Mouse (Mus musculus) heart, embryonic 16.5 days (tissue): ENCODE measurements at regions not wholly inside any gene's neighbourhood (a gene's known extent, or its start where the extent isn't known, plus 50 kb on each side); places are given as distances from the start of the nearest gene placed in this dataset.
"Not testable (repeated sequence)": the region's sequence is repeated elsewhere in the genome, so short reads cannot be mapped to it uniquely, and the experiment has no call there.

Source experiments
- ATAC-seq: fragments of 200-750 bp; cut with Nextera tagmentation; replicated peaks from 2 replicates; pipeline ENCODE4 v1.8.0; 2017; ENCODE audit warnings: moderate number of reproducible peaks; ENCODE audit not compliant: insufficient read depth, low FRiP score; ENCODE audit errors: extremely low read depth
- H3K27ac ChIP-seq: fragments of 300-500 bp; sonication (generic); 2 replicates; pipeline ENCODE4 v1.5.1; 2014; ENCODE audit warnings: mild to moderate bottlenecking, low read length, control low read depth, moderate library complexity
- H3K27me3 ChIP-seq: fragments of 300-500 bp; sonication (generic); 2 replicates; pipeline ENCODE4 v1.6.1; 2014; ENCODE audit warnings: low read length, mixed read lengths; ENCODE audit not compliant: control insufficient read depth, insufficient read depth
- H3K36me3 ChIP-seq: fragments of 300-500 bp; sonication (generic); 2 replicates; pipeline ENCODE4 v1.6.1; 2014; ENCODE audit not compliant: control insufficient read depth, insufficient read depth
- H3K4me1 ChIP-seq: fragments of 300-500 bp; sonication (generic); 2 replicates; pipeline ENCODE4 v1.6.1; 2014; ENCODE audit warnings: low read length, mixed read lengths; ENCODE audit not compliant: control insufficient read depth, insufficient read depth
- H3K4me2 ChIP-seq: fragments of 300-500 bp; sonication (generic); 2 replicates; pipeline ENCODE4 v1.6.1; 2014; ENCODE audit warnings: low read depth, mild to moderate bottlenecking, control low read depth, low read length
- H3K4me3 ChIP-seq: fragments of 300-500 bp; sonication (generic); 2 replicates; pipeline ENCODE4 v1.5.1; 2014; ENCODE audit warnings: mild to moderate bottlenecking, control low read depth, low read length
- H3K9ac ChIP-seq: fragments of 300-500 bp; sonication (generic); 2 replicates; pipeline ENCODE4 v1.6.1; 2014; ENCODE audit warnings: low read length, control low read depth
- H3K9me3 ChIP-seq: fragments of 300-500 bp; sonication (generic); replicated peaks from 2 replicates; pipeline ENCODE4 v1.6.1; 2016; ENCODE audit warnings: low read length; ENCODE audit not compliant: control insufficient read depth
- WGBS: fragments of 180-500 bp; shearing (Covaris S2); extraction: QIAGEN DNeasy Blood & Tissue Kit; methylation state at CpG from one replicate; pipeline ENCODE4 v1.1.7; 2014; 5-methylcytosine and 5-hydroxymethylcytosine counted together

DNA sequence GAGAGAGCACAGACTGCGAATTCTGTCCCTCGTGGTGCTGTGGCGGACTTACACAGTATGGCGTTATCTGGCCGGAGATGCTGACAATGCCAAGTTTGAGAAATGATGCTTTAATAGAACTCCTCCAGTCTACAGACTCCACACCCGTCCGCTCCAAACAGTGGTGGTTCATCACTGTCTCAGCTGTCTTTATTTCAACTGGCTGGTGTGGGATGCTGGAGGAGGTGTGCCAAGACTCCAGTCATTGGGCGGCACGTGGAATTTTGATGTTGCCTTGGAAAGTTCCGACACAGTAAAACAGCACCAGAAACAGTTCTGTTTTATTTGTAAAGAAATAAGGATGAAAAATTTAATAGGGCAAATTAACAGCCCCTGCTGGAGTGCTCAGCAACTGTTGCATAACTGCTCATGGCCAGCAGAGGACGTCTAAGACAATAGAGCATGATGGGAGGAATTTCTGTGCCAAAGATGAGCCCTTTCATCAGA, 141.8 kb upstream of the 1700025G04Rik start:
- no peaks in the 10 kb centered on the region for H3K36me3 ChIP-seq
- H3K9ac ChIP-seq: no peak overlapping the region
- WGBS: 68% methylated on average over 11 of the region's 11 CpGs
- H3K4me1 ChIP-seq: no peaks in the 10 kb centered on the region
- no peak overlapping the region for H3K4me2 ChIP-seq
- no peaks in the 10 kb centered on the region for H3K27me3 ChIP-seq
- H3K9me3 ChIP-seq: no peaks in the 10 kb centered on the region
- ATAC-seq: no peak
- H3K27ac ChIP-seq: no peak overlapping the region
- no peak overlapping the region for H3K4me3 ChIP-seq

DNA sequence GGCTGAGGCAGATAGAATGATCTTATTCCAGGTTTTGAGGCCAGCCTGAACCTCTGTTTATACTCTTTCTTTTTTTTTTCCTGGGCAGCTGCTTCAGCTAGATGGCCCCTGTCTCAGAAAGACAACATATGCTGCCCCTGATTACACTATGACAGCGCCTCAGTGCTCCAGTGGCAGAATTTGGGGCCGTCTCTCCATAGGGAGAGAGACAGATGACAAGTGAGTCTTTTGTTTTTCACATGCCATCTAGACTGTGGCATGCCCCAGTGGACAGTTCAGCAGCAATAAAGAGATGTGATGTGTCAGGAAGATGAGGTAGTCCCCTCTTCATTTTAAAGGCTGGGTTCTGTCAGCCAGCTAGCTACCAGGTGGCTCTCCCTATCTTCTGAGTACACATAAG, 139.8 kb upstream of the 1700025G04Rik start:
- no peaks in the 10 kb centered on the region for H3K27me3 ChIP-seq
- H3K36me3 ChIP-seq: no peaks in the 10 kb centered on the region
- H3K4me3 ChIP-seq: no peak overlapping the region
- no peak overlapping the region for H3K4me2 ChIP-seq
- no peaks in the 10 kb centered on the region for H3K4me1 ChIP-seq
- H3K9me3 ChIP-seq: no peaks in the 10 kb centered on the region; the same call in 1 of the 2 replicates
- WGBS: 69% methylated on average over 2 of the region's 2 CpGs
- ATAC-seq: no peak
- H3K9ac ChIP-seq: no peak overlapping the region
- H3K27ac ChIP-seq: no peak overlapping the region

DNA sequence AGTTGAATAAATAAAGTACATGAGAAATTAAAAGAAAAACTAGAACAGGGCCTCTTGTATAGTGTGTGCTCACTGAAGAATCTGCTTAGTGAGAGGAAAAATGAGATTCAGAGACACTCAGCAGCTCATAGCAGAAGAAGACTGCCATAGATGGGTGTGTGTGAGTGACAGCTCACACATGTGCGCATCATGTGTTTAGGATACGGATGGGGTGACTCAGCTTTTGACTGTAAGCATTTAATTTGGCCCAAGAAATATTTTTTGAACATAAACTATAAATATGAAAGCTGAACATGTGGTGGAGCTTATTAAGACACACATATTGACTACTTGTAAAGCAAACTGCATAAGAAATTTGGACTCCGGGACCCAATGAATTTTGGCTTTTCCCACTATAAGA, 136.1 kb upstream of the 1700025G04Rik start:
- Histone ChIP-seq H3K4me1 (peaks cover 14% of the 10 kb centered on the region), H3K36me3 (no peaks in the 10 kb centered on the region), H3K4me3 (no peak overlapping the region), H3K27ac (no peak overlapping the region), H3K27me3 (no peaks in the 10 kb centered on the region), H3K4me2 (no peak overlapping the region), H3K9me3 (no peaks in the 10 kb centered on the region; the same call in 1 of the 2 replicates), H3K9ac (no peak overlapping the region)
- ATAC-seq: no peak
- WGBS: 82% methylated on average over 3 of the region's 3 CpGs

DNA sequence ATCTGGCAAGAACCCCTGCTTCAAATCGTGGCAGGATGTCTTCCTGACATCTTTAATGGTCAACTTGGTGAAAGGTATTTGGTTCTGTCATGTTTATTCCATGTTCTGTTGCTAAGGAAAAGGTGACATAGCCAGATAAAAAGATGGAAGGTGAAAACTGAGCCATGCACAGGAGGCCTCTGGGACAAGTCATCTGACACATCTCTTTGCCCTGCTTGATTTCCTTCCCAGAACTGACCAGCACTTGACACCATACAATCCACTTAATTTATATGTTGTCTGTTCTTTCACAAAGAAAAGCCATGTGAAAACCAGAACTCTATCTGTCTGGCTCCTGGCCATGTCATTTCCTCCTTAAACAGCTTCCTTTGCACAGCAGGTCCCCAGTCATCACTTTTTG, 133.7 kb upstream of the 1700025G04Rik start:
- peak; percentile 68 for ATAC-seq
- WGBS: 12% methylated on average over 1 of the region's 1 CpGs
- H3K9ac ChIP-seq: no peak overlapping the region
- no peak overlapping the region for H3K4me3 ChIP-seq
- H3K9me3 ChIP-seq: no peaks in the 10 kb centered on the region; the same call in 1 of the 2 replicates
- no peak overlapping the region for H3K4me2 ChIP-seq
- no peaks in the 10 kb centered on the region for H3K36me3 ChIP-seq
- no peaks in the 10 kb centered on the region for H3K27me3 ChIP-seq
- peaks cover 14% of the 10 kb centered on the region for H3K4me1 ChIP-seq
- peak overlapping the region; percentile 15 for H3K27ac ChIP-seq

DNA sequence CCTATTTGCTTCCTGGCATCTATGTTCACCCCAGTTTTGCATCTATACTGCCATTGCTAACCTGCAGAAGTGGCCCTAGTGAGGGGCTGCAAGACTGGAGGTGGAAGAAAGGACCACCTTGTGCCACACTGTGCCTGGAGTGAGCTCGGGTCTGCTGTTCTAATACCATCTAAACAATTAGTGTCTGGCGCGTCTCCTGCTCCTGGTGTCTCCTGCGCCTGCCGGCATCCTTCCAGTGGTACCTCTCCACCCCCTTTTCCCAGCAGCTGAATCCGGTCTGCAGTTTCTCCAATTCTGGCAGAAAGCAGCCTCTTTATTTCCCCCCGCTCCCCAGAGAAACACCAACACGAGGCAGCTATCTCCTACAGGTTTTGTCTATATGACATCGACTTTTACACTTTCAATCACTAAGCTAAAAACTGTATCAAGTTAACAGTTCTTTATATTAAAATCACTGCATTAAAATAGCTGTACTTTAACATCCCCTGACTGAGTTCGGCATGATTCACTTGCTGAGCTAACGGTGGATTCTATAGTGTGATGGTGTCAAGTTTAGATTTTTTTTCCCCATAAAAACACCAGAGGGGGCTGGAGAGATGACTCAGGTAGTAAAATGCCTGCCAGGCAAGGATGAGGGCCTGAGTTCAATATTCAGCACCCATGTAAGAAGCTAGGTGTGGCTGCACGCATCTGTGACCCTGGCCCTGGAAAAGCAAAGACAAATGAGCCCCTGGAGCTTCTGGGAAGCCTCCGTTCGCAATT, 131.1 kb upstream of the 1700025G04Rik start:
- H3K27me3 ChIP-seq: no peaks in the 10 kb centered on the region
- no peak for ATAC-seq
- no peak overlapping the region for H3K27ac ChIP-seq
- H3K4me1 ChIP-seq: peaks cover 20% of the 10 kb centered on the region
- no peak overlapping the region for H3K4me2 ChIP-seq
- WGBS: 81% methylated on average over 14 of the region's 14 CpGs
- H3K36me3 ChIP-seq: no peaks in the 10 kb centered on the region
- no peak overlapping the region for H3K4me3 ChIP-seq
- no peaks in the 10 kb centered on the region; the same call in 1 of the 2 replicates for H3K9me3 ChIP-seq
- H3K9ac ChIP-seq: no peak overlapping the region

DNA sequence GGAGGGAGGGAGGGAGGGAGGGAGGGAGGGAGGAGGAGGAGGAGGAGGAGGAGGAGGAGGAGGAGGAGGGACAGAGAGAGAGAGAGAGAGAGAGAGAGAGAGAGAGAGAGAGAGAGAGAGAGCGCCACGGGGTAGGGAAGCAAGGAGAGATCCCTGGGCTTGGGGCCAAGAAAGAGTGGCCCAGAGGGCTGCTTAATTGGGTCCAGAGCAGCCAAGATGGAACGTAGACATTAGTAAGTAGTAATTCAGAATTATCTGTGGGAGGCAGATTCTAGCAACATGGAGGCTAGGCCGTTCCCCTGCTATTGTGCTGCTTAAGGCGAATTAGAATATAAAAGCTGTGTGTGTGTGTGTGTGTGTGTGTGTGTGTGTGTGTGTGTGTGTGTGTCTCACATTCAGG, 129.8 kb upstream of the 1700025G04Rik start:
- ATAC-seq, H3K9ac ChIP-seq, H3K27me3 ChIP-seq, H3K9me3 ChIP-seq, H3K36me3 ChIP-seq, H3K27ac ChIP-seq, H3K4me3 ChIP-seq, H3K4me2 ChIP-seq: not testable (repeated sequence)
- peaks cover 20% of the 10 kb centered on the region for H3K4me1 ChIP-seq
- WGBS: 47% methylated on average over 4 of the region's 5 CpGs

DNA sequence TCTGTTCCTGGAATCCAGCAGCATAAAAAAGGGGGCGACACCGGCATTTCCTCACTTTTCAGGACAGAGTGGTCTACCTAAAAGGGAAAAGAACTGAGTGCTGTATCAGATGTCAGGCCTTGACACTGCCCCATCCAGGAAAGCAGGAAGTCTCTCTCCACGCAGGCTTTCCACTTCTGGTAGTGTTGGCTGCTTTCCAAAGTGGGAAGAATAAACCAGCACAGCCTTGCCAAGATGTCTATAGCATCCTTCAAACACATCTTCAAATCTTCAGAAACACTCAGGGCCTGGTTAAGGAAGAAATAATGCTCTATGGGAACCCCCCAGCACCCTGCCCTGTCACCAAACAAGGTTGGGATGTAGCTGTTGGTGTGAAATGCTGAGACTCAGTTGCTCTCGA, 127.5 kb upstream of the 1700025G04Rik start:
- Histone ChIP-seq H3K4me3 (no peak overlapping the region), H3K9ac (no peak overlapping the region), H3K36me3 (no peaks in the 10 kb centered on the region), H3K4me2 (no peak overlapping the region), H3K27ac (no peak overlapping the region), H3K27me3 (no peaks in the 10 kb centered on the region), H3K9me3 (no peaks in the 10 kb centered on the region), H3K4me1 (peaks cover 6% of the 10 kb centered on the region; the same call in 1 of the 2 replicates)
- 44% methylated on average over 4 of the region's 4 CpGs for WGBS
- ATAC-seq: 0 out of 2 replicates have a peak, but pooled peaks have one; percentile 37

DNA sequence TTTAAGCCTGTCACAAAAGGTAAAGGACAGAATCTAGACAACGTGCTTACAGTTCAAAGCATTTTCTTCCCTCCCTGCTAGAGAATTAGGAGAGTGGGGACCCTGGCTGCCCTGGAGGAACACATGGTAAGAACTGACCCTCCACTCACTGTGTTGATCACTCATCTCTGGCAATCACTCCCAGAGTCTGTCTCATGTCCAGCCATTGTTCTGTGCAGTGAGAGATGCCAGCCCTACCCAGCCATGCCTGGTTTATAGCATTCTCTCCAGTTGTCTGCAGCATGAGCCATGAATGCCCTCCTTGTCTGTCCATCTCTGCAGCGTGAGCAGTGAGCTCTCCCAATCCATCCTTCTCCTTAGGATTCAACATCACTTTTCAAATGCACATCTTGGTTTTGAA, 124.5 kb upstream of the 1700025G04Rik start:
- H3K4me3 ChIP-seq: no peak overlapping the region
- no peaks in the 10 kb centered on the region for H3K27me3 ChIP-seq
- H3K9ac ChIP-seq: no peak overlapping the region
- no peaks in the 10 kb centered on the region for H3K9me3 ChIP-seq
- no peak overlapping the region for H3K27ac ChIP-seq
- WGBS: 78% methylated on average over 2 of the region's 2 CpGs
- no peaks in the 10 kb centered on the region for H3K36me3 ChIP-seq
- H3K4me2 ChIP-seq: no peak overlapping the region
- peaks cover 6% of the 10 kb centered on the region; the same call in 1 of the 2 replicates for H3K4me1 ChIP-seq
- ATAC-seq: no peak

DNA sequence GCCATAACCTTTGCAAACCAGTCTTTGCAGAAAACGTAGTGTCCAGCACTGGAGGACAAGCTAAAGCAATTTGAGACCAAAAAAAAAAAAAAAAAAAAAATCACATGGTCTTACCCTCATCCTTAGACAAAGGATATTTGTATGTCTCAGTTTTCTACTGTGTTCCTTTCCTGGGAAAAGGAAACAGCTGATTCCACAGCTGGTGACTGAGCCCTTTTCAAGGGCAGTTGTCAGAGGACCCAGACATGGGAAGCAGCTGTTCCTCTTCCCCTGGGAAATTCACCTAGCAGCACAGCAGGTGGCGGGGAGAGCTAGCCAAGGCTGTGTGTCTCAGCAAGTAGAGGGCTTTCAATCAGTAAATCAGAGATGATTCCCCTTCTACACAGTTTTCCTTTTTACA, 113.3 kb upstream of the 1700025G04Rik start:
- H3K27ac ChIP-seq: no peak overlapping the region
- ATAC-seq: no peak
- no peaks in the 10 kb centered on the region for H3K4me1 ChIP-seq
- no peaks in the 10 kb centered on the region for H3K9me3 ChIP-seq
- no peaks in the 10 kb centered on the region for H3K27me3 ChIP-seq
- no peak overlapping the region for H3K4me2 ChIP-seq
- no peaks in the 10 kb centered on the region for H3K36me3 ChIP-seq
- 55% methylated on average over 2 of the region's 2 CpGs for WGBS
- H3K4me3 ChIP-seq: no peak overlapping the region
- no peak overlapping the region for H3K9ac ChIP-seq
